In the genomic region with DNA sequence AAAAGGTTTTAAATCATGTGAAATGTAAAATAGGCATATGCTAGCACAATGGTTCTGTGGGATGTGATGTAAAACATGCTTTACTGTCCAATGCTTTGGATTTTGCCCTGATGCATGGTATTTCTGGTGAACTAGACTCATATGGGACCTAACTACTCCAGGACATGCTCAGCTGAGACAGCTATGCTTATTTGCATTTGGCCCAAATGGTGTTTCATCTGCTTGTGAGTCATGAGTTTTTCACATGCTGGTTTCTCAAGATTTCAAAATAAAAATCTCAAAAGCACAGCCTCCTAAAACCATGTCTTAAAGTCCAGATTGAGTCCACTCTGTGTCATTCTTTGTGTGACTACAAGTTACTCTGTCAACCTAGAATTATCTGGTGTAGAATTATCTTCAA, we compare ENCODE assay signal across 21 mouse cellular contexts.
DNase-seq lines count a peak whose midpoint lies in the region; ATAC-seq lines count a peak whose summit lies in the region.
"Had no signal": no experiment of that assay in that cellular context is flagged by ENCODE, and none has a peak within 500 bp of the region (broad histone marks: within the 10 kb centered on the region; RNA-seq: fewer than 3 reads in every experiment).

No protein-coding gene starts in this region.

- peak; percentile 98 for ATAC-seq in frontal cortex, adult (ENCODE audit: low TSS enrichment)
- ATAC-seq: activated CD4-positive, CD25-positive, alpha-beta regulatory T cell, adult 4 months; CD4-positive, CD25-positive, alpha-beta regulatory T cell, adult 4 months; forebrain, embryonic 14.5 days; forebrain, embryonic 16.5 days; Patski had no signal

- intact Hi-C loops in heart, postnatal 25 days (cut with DNase I) = no loop called here

- DNase-seq in frontal cortex, postnatal 14 days (ENCODE audit: low spot score in 2 of 2) = no peak
- DNase-seq in right cerebral cortex, adult 18-20 months = peak; percentile 17
- DNase-seq in right cerebral cortex, postnatal 14 days = no peak
- DNase-seq in heart, postnatal 25 days (ENCODE audit: low spot score) = no peak
- DNase-seq: adrenal gland, adult 8-10 months; adrenal gland, postnatal 14 days; adrenal gland, postnatal 36 days; B cell, adult 2 months; cerebellum, adult 11 months; cerebellum, adult 18-20 months; cerebellum, adult 8-10 months; cerebellum, adult 9-11 months; cerebellum, postnatal 14 days; cerebellum, postnatal 36 days; embryo, embryonic 11 days had no signal
